Mouse (Mus musculus): ENCODE results near the gene Foxn3. TPM values are rescaled to one million over a fixed set of nuclear protein-coding genes. Genes with fewer than 3 reads are reported as not detected.

Gene Foxn3
- total and polyA plus RNA-seq, 3 experiments: 9.7 to 26.8 (median 11.0) TPM

DNA sequence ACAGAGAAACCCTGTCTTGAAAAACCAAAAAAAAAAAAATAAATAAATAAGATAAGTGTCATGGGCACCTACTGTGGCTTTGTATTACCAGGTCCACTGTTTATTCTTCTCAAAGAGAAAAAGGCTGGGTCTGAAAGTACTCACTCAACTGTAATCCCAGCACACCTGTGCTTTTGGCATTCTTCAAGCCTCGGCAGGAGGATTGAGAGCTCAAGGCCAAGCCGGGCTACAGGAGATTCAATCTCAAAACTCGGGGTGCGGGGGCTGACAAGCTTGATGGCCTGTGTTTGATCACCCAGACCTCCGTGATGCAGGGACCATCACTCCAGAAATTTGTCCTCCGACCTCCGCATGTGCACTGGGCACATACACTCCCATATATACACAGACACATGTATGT lies 174.1 kb downstream of the Foxn3 start:
- Histone ChIP-seq H3K9me3 (replicated peaks; ENCODE audit: low read length) (no peaks in the 10 kb centered on the region), H3K4me2 (ENCODE audit: insufficient read depth, low read depth, poor library complexity, severe bottlenecking) (no peak overlapping the region), H3K4me3 (replicated peaks in 1 of 3; ENCODE audit: low read depth in 2 of 3, low read length in 2 of 3, poor library complexity in 1 of 3) (no peak overlapping the region), H3K9ac (ENCODE audit: insufficient read depth, low read depth) (no peak overlapping the region), H3K27ac (ENCODE audit: insufficient read depth, low read depth) (no peak overlapping the region), H3K36me3 (replicated peaks in 1 of 2; ENCODE audit: control insufficient read depth in 1 of 2, insufficient read depth in 1 of 2, low read length in 1 of 2) (peaks cover 16 to 43% of the 10 kb centered on the region in 2 experiments), H3K79me2 (replicated peaks; ENCODE audit: control insufficient read depth, extremely low read depth, insufficient read depth, poor library complexity, severe bottlenecking) (peaks cover 13% of the 10 kb centered on the region), H3K27me3 (replicated peaks) (no peaks in the 10 kb centered on the region), H3K4me1 (ENCODE audit: control insufficient read depth in 1 of 2, insufficient read depth in 2 of 2) (peaks cover 9 to 43% of the 10 kb centered on the region in 2 experiments)
- in situ Hi-C loops (cut with MboI; ENCODE audit: low pct_ligation_motif_present, low pct_unique_long_range_greater_than_20kb, low sequenced_read_pairs): no loop called here
- dilution Hi-C loops (cut with MboI; ENCODE audit: extremely low pct_ligation_motif_present, extremely low pct_unique_long_range_greater_than_20kb, low sequenced_read_pairs): no loop called here
- TF ChIP-seq POLR2AphosphoS2 (IDR thresholded peaks at IDR 0.05; ENCODE audit: low read depth, low read length) (no peak), MAZ (IDR thresholded peaks at IDR 0.05; ENCODE audit: low read depth, low read length) (no peak), ZNF384 (IDR thresholded peaks at IDR 0.05; ENCODE audit: low read depth, low read length) (no peak), KAT2A (IDR thresholded peaks at IDR 0.05; ENCODE audit: insufficient replicate concordance, low read length) (no peak), SIN3A (IDR thresholded peaks at IDR 0.05; ENCODE audit: low read length) (no peak), TCF12 (IDR thresholded peaks at IDR 0.05; ENCODE audit: low read depth, low read length) (no peak), ZKSCAN1 (IDR thresholded peaks at IDR 0.05; ENCODE audit: borderline replicate concordance, low read depth, low read length) (no peak), ELF1 (IDR thresholded peaks at IDR 0.05; ENCODE audit: low read depth, low read length) (no peak), BHLHE40 (IDR thresholded peaks at IDR 0.05; ENCODE audit: low read depth, low read length) (no peak), UBTF (IDR thresholded peaks at IDR 0.05; ENCODE audit: low read depth, low read length) (no peak), CHD2 (IDR thresholded peaks at IDR 0.05; ENCODE audit: low read length) (no peak), RCOR1 (conservative IDR thresholded peaks at IDR 0.05; ENCODE audit: low read depth, low read length) (no peak)
- no peak for DNase-seq (ENCODE audit: extremely low read depth)

GRCm38 (mm10) chr12:99385897-99386834 lies 177.2 kb downstream of the Foxn3 start:
- DNase-seq (ENCODE audit: extremely low read depth): no peak
- peaks cover 13 to 56% of the 10 kb centered on the region in 2 experiments for H3K4me1 ChIP-seq (ENCODE audit: control insufficient read depth in 1 of 2, insufficient read depth in 2 of 2)
- H3K36me3 ChIP-seq (replicated peaks in 1 of 2; ENCODE audit: control insufficient read depth in 1 of 2, insufficient read depth in 1 of 2, low read length in 1 of 2): peaks cover 16 to 60% of the 10 kb centered on the region in 2 experiments
- no peak for TF ChIP-seq ELF1 (IDR thresholded peaks at IDR 0.05; ENCODE audit: low read depth, low read length)
- no peak for TF ChIP-seq MXI1 (IDR thresholded peaks at IDR 0.05; ENCODE audit: low read depth, low read length)
- no peak for TF ChIP-seq NELFE (IDR thresholded peaks at IDR 0.05; ENCODE audit: low read depth, low read length)
- no peak for TF ChIP-seq POLR2AphosphoS2 (IDR thresholded peaks at IDR 0.05; ENCODE audit: low read depth, low read length)
- no peak for TF ChIP-seq IRF4 (IDR thresholded peaks at IDR 0.05; ENCODE audit: low read depth, low read length)
- in situ Hi-C loops (cut with MboI; ENCODE audit: low pct_ligation_motif_present, low pct_unique_long_range_greater_than_20kb, low sequenced_read_pairs): no loop called here
- H3K79me2 ChIP-seq (replicated peaks; ENCODE audit: control insufficient read depth, extremely low read depth, insufficient read depth, poor library complexity, severe bottlenecking): peaks cover 21% of the 10 kb centered on the region
- H3K27me3 ChIP-seq (replicated peaks): no peaks in the 10 kb centered on the region
- dilution Hi-C loops (cut with MboI; ENCODE audit: extremely low pct_ligation_motif_present, extremely low pct_unique_long_range_greater_than_20kb, low sequenced_read_pairs): no loop called here
- no peak overlapping the region for H3K4me3 ChIP-seq (replicated peaks in 1 of 3; ENCODE audit: low read depth in 2 of 3, low read length in 2 of 3, poor library complexity in 1 of 3)
- no peak overlapping the region for H3K27ac ChIP-seq (ENCODE audit: insufficient read depth, low read depth)
- no peak overlapping the region for H3K9ac ChIP-seq (ENCODE audit: insufficient read depth, low read depth)
- H3K9me3 ChIP-seq (replicated peaks; ENCODE audit: low read length): no peaks in the 10 kb centered on the region
- no peak overlapping the region for H3K4me2 ChIP-seq (ENCODE audit: insufficient read depth, low read depth, poor library complexity, severe bottlenecking)

All from CH12.LX (cell line).